Mouse (Mus musculus): ENCODE data around the gene Shisa5. TPM values are rescaled to one million over a fixed set of nuclear protein-coding genes. Genes with fewer than 3 reads are reported as not detected.

The Shisa5 gene
- polyA plus RNA-seq, 1 experiment, result not detected

GRCm38 (mm10) chr9:109097831-109098230, 59.5 kb downstream of the Shisa5 start:
- WGBS, result 23% methylated on average over 5 of the region's 5 CpGs
- TF ChIP-seq CTCF (IDR thresholded peaks at IDR 0.05; ENCODE audit: insufficient read depth, low read depth, low read length), result no peak
- TF ChIP-seq POLR2A (IDR thresholded peaks at IDR 0.05; ENCODE audit: insufficient read depth, low read depth, low read length), result no peak
- peak overlapping the region; percentile 80 for H3K27ac ChIP-seq (ENCODE audit: insufficient read depth, low read depth, low read length)
- H3K4me1 ChIP-seq (ENCODE audit: control insufficient read depth, insufficient read depth, low read length), result peaks cover 35% of the 10 kb centered on the region
- H3K4me3 ChIP-seq (ENCODE audit: insufficient read depth, low read depth, low read length), result no peak overlapping the region

GRCm38 (mm10) chr9:109098366-109098765, 60.0 kb downstream of the Shisa5 start:
- TF ChIP-seq POLR2A (IDR thresholded peaks at IDR 0.05; ENCODE audit: insufficient read depth, low read depth, low read length), result no peak
- TF ChIP-seq CTCF (IDR thresholded peaks at IDR 0.05; ENCODE audit: insufficient read depth, low read depth, low read length), result no peak
- peak overlapping the region; percentile 80 for H3K27ac ChIP-seq (ENCODE audit: insufficient read depth, low read depth, low read length)
- 0 out of 2 replicates have a peak overlapping the region, but pooled peaks have one; percentile 17 for H3K4me3 ChIP-seq (ENCODE audit: insufficient read depth, low read depth, low read length)
- WGBS, result 70% methylated on average over 8 of the region's 8 CpGs
- peaks cover 35% of the 10 kb centered on the region for H3K4me1 ChIP-seq (ENCODE audit: control insufficient read depth, insufficient read depth, low read length)

- 37% methylated on average over 6 of the region's 6 CpGs for WGBS
- Histone ChIP-seq H3K4me1 (ENCODE audit: control insufficient read depth, insufficient read depth, low read length) (peaks cover 35% of the 10 kb centered on the region), H3K27ac (ENCODE audit: insufficient read depth, low read depth, low read length) (no peak overlapping the region), H3K4me3 (ENCODE audit: insufficient read depth, low read depth, low read length) (no peak overlapping the region)
- TF ChIP-seq CTCF (IDR thresholded peaks at IDR 0.05; ENCODE audit: insufficient read depth, low read depth, low read length), result no peak
- TF ChIP-seq POLR2A (IDR thresholded peaks at IDR 0.05; ENCODE audit: insufficient read depth, low read depth, low read length), result no peak
Observed at GRCm38 (mm10) chr9:109098969-109099368, 60.6 kb downstream of the Shisa5 start.

- 83% methylated on average over 20 of the region's 20 CpGs for WGBS
- Histone ChIP-seq H3K27ac (ENCODE audit: insufficient read depth, low read depth, low read length) (no peak overlapping the region), H3K4me1 (ENCODE audit: control insufficient read depth, insufficient read depth, low read length) (peaks cover 32% of the 10 kb centered on the region), H3K4me3 (ENCODE audit: insufficient read depth, low read depth, low read length) (no peak overlapping the region)
- TF ChIP-seq POLR2A (IDR thresholded peaks at IDR 0.05; ENCODE audit: insufficient read depth, low read depth, low read length), result no peak
- TF ChIP-seq CTCF (IDR thresholded peaks at IDR 0.05; ENCODE audit: insufficient read depth, low read depth, low read length), result no peak
Observed at GRCm38 (mm10) chr9:109100307-109100928, 62.1 kb downstream of the Shisa5 start.

- Histone ChIP-seq H3K4me3 (ENCODE audit: insufficient read depth, low read depth, low read length) (no peak overlapping the region), H3K27ac (ENCODE audit: insufficient read depth, low read depth, low read length) (no peak overlapping the region), H3K4me1 (ENCODE audit: control insufficient read depth, insufficient read depth, low read length) (peaks cover 22% of the 10 kb centered on the region)
- TF ChIP-seq POLR2A (IDR thresholded peaks at IDR 0.05; ENCODE audit: insufficient read depth, low read depth, low read length) (no peak), CTCF (IDR thresholded peaks at IDR 0.05; ENCODE audit: insufficient read depth, low read depth, low read length) (no peak)
- WGBS, result 88% methylated on average over 5 of the region's 5 CpGs
Observed at GRCm38 (mm10) chr9:109101933-109102445, 63.6 kb downstream of the Shisa5 start.

GRCm38 (mm10) chr9:109102541-109102940, 64.2 kb downstream of the Shisa5 start:
- Histone ChIP-seq H3K4me3 (ENCODE audit: insufficient read depth, low read depth, low read length) (no peak overlapping the region), H3K4me1 (ENCODE audit: control insufficient read depth, insufficient read depth, low read length) (peaks cover 20% of the 10 kb centered on the region), H3K27ac (ENCODE audit: insufficient read depth, low read depth, low read length) (no peak overlapping the region)
- no peak for TF ChIP-seq POLR2A (IDR thresholded peaks at IDR 0.05; ENCODE audit: insufficient read depth, low read depth, low read length)
- 90% methylated on average over 3 of the region's 3 CpGs for WGBS

GRCm38 (mm10) chr9:109103250-109103649, 64.9 kb downstream of the Shisa5 start:
- Histone ChIP-seq H3K4me1 (ENCODE audit: control insufficient read depth, insufficient read depth, low read length) (peaks cover 15% of the 10 kb centered on the region), H3K4me3 (ENCODE audit: insufficient read depth, low read depth, low read length) (no peak overlapping the region), H3K27ac (ENCODE audit: insufficient read depth, low read depth, low read length) (no peak overlapping the region)
- no peak for TF ChIP-seq POLR2A (IDR thresholded peaks at IDR 0.05; ENCODE audit: insufficient read depth, low read depth, low read length)
- 66% methylated on average over 7 of the region's 7 CpGs for WGBS

GRCm38 (mm10) chr9:109104083-109104482, 65.7 kb downstream of the Shisa5 start:
- no peak for TF ChIP-seq CTCF (IDR thresholded peaks at IDR 0.05; ENCODE audit: insufficient read depth, low read depth, low read length)
- no peak for TF ChIP-seq POLR2A (IDR thresholded peaks at IDR 0.05; ENCODE audit: insufficient read depth, low read depth, low read length)
- 91% methylated on average over 9 of the region's 9 CpGs for WGBS

GRCm38 (mm10) chr9:109105011-109105410, 66.6 kb downstream of the Shisa5 start:
- no peak overlapping the region; the same call in 1 of the 2 replicates for H3K27ac ChIP-seq (ENCODE audit: insufficient read depth, low read depth, low read length)
- no peak for TF ChIP-seq CTCF (IDR thresholded peaks at IDR 0.05; ENCODE audit: insufficient read depth, low read depth, low read length)
- no peak for TF ChIP-seq POLR2A (IDR thresholded peaks at IDR 0.05; ENCODE audit: insufficient read depth, low read depth, low read length)
- WGBS, result 48% methylated on average over 12 of the region's 12 CpGs
- H3K4me3 ChIP-seq (ENCODE audit: insufficient read depth, low read depth, low read length), result no peak overlapping the region
- H3K4me1 ChIP-seq (ENCODE audit: control insufficient read depth, insufficient read depth, low read length), result peaks cover 9% of the 10 kb centered on the region

More at GRCm38 (mm10) chr9:109104083-109104482, 65.7 kb downstream of the Shisa5 start:
- no peak overlapping the region for H3K27ac ChIP-seq (ENCODE audit: insufficient read depth, low read depth, low read length)
- H3K4me3 ChIP-seq (ENCODE audit: insufficient read depth, low read depth, low read length), result no peak overlapping the region
- peaks cover 11% of the 10 kb centered on the region for H3K4me1 ChIP-seq (ENCODE audit: control insufficient read depth, insufficient read depth, low read length)

Data from olfactory bulb, adult 2 months (tissue).